Mouse (Mus musculus): ENCODE results near the gene Ago4. TPM values are rescaled to one million over a fixed set of nuclear protein-coding genes. Genes with fewer than 3 reads are reported as not detected.

Ago4 gene
- polyA plus RNA-seq (2012; ENCODE audit: insufficient read depth, low replicate concordance), result 0.02 TPM in 1 of 2 replicates, not detected in the other

DNA sequence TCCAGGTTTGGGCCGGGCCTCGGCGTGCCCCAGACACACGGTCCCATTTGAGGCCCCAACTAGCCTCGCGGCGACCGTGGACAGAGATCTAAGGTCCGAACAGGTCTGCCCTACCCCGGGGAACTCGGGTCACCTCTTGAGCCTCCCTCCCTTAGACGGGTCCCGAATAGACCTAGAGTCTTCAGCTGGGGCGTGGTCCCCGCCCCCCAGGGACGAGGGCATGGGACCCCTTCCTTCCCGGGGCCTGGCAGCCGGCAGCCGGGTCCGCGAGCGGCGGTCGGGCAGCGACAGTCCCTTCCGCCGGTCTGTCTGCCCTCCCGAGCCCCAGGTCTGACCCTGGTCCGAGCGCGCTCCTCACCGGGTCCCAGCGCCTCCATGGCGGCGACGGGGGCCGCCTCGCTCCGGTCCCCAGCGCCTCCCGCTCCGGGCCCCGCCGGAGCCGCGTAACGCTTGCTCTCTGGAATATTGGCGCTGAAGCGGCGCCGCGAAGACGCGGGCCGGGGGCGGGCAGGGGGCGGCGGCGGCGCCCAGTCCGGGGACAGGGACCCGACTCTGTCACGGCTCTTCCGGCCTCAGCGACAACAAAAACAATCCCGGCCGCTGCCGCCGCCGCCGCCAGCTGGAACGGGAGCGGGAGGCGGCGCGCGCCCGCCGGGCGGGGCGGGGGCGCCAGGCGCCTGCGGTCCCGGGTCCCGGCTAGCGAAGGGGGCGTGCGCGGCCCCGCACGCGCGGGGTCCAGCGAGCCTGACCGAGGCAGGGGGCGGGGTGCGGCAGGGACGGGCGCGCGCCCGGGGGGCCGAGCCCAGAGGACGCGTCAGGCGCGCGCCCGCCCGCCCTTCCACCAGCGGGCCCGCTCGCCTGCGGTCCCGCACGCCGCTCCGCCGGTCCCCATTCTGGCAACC lies at the start of gene Ago4:
Gene Ago4 (minus strand): TSS at position 646 of the 902 bp plus-strand sequence.
- Histone ChIP-seq H3K36me3 (replicated peaks; ENCODE audit: low read length) (no peaks in the 10 kb centered on the region), H3K9me3 (no peaks in the 10 kb centered on the region), H3K27me3 (replicated peaks) (peaks cover 40% of the 10 kb centered on the region), H3K4me1 (peaks cover 34% of the 10 kb centered on the region), H3K4me3 (replicated peaks) (peak within 1 kb of the TSS; percentile 92)
- TF ChIP-seq GATA1 (IDR thresholded peaks at IDR 0.05; ENCODE audit: borderline replicate concordance, low read length) (no peak), FLI1 (IDR thresholded peaks at IDR 0.05; ENCODE audit: low read length) (no peak)

DNA sequence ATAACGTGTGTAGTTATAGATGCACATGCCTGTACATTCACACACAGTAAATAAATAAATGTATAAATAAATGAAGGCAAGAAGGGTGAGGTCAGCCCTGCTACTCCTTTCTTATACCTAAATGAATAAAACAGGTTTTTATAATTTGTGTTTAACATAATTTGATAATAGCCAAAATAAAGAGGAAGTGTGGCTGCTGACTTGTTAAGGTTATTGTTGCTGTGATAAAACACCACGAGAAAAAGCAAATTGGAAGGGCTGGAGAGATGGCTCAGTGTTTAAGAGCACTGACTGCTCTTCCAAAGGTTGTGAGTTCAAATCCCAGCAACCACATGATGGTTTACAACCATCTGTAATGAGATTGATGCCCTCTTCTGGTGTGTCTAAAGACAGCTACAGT lies 45.8 kb upstream of the Ago4 start:
- Histone ChIP-seq H3K36me3 (replicated peaks; ENCODE audit: low read length) (peaks cover 94% of the 10 kb centered on the region), H3K4me3 (replicated peaks) (no peak overlapping the region), H3K4me1 (peaks cover 2% of the 10 kb centered on the region; the same call in 1 of the 2 replicates), H3K9me3 (peaks cover 7% of the 10 kb centered on the region), H3K27me3 (replicated peaks) (no peaks in the 10 kb centered on the region)
- TF ChIP-seq GATA1 (IDR thresholded peaks at IDR 0.05; ENCODE audit: borderline replicate concordance, low read length) (no peak), FLI1 (IDR thresholded peaks at IDR 0.05; ENCODE audit: low read length) (no peak)

DNA sequence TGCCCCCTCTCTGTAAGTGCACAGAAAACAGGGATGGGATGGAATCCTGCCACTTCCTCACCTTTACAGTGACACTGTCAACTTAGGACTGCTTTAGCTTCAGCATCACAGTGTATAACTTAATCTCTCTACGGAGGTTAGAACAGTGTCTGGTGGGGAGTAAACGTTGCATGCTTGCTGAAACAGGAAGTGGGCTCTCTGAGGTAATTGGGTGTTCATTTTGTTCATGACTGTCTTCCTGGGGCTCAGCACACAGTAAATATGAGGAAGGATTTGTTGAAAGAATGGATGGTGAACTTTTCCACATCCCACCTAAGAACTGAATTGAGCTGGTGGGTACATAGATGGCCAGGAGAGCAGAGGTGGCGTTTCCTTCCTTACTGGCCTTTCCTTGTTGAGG lies 44.6 kb upstream of the Ago4 start:
- peaks cover 95% of the 10 kb centered on the region for H3K36me3 ChIP-seq (replicated peaks; ENCODE audit: low read length)

DNA sequence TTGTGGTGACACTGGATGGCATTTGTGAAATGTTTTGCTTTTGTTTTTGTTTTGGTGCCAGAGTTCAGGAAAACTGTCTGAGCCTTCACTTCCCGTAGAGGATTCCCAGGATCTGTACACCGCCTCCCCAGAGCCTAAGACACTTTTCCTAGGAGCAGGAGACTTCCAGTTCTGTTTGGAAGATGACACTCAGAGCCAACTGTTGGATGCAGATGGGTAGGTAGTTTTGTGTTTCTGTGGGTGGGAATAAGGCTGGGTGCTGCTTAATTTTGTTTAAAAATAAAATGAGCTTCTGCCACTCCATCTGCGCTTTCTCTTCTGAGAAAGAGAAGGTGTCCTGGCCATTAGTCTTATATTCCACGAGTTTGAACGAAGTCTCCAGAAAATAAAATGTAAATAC lies 43.0 kb upstream of the Ago4 start:
- no peak for TF ChIP-seq FLI1 (IDR thresholded peaks at IDR 0.05; ENCODE audit: low read length)
- TF ChIP-seq GATA1 (IDR thresholded peaks at IDR 0.05; ENCODE audit: borderline replicate concordance, low read length), result no peak
- H3K4me1 ChIP-seq, result peaks cover 18% of the 10 kb centered on the region
- peaks cover 98% of the 10 kb centered on the region for H3K36me3 ChIP-seq (replicated peaks; ENCODE audit: low read length)
- H3K4me3 ChIP-seq (replicated peaks), result no peak overlapping the region
- H3K27me3 ChIP-seq (replicated peaks), result no peaks in the 10 kb centered on the region
- peaks cover 9% of the 10 kb centered on the region for H3K9me3 ChIP-seq

More for the DNA sequence above, 44.6 kb upstream of the Ago4 start:
- Histone ChIP-seq H3K9me3 (peaks cover 9% of the 10 kb centered on the region), H3K27me3 (replicated peaks) (no peaks in the 10 kb centered on the region), H3K4me1 (peaks cover 6% of the 10 kb centered on the region; the same call in 1 of the 2 replicates), H3K4me3 (replicated peaks) (no peak overlapping the region)
- TF ChIP-seq GATA1 (IDR thresholded peaks at IDR 0.05; ENCODE audit: borderline replicate concordance, low read length), result no peak
- no peak for TF ChIP-seq FLI1 (IDR thresholded peaks at IDR 0.05; ENCODE audit: low read length)

DNA sequence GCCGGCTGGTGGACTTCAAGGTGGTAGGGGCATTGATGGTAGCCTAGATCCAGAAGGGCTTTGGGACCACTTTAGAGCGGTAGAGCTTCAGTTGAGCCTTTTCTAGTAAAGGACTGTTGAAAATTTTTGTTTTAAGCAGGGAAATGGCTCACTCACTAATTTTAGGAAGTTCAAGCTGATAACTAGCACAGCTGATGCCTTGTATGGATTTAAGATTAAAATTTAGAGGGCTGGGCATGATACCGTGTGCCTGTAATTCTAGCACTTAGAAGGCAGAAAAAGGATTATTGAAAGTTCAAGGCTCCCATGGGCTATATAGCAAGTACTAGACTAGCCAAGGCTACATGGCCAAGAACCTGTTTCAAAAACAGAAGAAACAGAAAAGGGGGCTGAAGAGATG lies 36.5 kb upstream of the Ago4 start:
- H3K36me3 ChIP-seq (replicated peaks; ENCODE audit: low read length), result peaks cover 95% of the 10 kb centered on the region
- no peak for TF ChIP-seq GATA1 (IDR thresholded peaks at IDR 0.05; ENCODE audit: borderline replicate concordance, low read length)
- no peak for TF ChIP-seq FLI1 (IDR thresholded peaks at IDR 0.05; ENCODE audit: low read length)

DNA sequence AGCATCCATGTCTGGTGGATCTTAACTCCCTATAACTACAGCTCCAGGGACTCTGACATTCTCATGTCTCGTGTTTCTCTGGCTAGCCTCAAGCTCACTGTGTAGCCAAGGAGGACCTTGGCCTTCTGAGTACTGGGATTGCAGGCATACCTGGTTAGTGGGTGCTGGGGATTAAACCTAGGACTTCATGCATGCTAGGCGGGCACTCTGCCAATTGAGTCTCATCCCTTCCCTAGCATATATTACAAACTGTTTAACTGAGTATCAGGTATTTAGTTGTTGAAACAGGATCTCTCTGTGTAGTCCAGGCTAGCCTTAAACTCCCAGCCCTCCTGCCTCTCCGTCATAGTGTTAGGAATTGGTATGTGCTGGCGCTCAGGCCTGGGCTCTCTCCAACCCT lies 34.0 kb upstream of the Ago4 start:
- Histone ChIP-seq H3K4me1 (peaks cover 5% of the 10 kb centered on the region), H3K27me3 (replicated peaks) (no peaks in the 10 kb centered on the region), H3K36me3 (replicated peaks; ENCODE audit: low read length) (peaks cover 91% of the 10 kb centered on the region), H3K9me3 (no peaks in the 10 kb centered on the region), H3K4me3 (replicated peaks) (no peak overlapping the region)
- TF ChIP-seq GATA1 (IDR thresholded peaks at IDR 0.05; ENCODE audit: borderline replicate concordance, low read length) (no peak), FLI1 (IDR thresholded peaks at IDR 0.05; ENCODE audit: low read length) (no peak)

More for the DNA sequence above, 36.5 kb upstream of the Ago4 start:
- Histone ChIP-seq H3K4me3 (replicated peaks) (no peak overlapping the region), H3K27me3 (replicated peaks) (no peaks in the 10 kb centered on the region), H3K4me1 (peaks cover 18% of the 10 kb centered on the region), H3K9me3 (peaks cover 9% of the 10 kb centered on the region)

DNA sequence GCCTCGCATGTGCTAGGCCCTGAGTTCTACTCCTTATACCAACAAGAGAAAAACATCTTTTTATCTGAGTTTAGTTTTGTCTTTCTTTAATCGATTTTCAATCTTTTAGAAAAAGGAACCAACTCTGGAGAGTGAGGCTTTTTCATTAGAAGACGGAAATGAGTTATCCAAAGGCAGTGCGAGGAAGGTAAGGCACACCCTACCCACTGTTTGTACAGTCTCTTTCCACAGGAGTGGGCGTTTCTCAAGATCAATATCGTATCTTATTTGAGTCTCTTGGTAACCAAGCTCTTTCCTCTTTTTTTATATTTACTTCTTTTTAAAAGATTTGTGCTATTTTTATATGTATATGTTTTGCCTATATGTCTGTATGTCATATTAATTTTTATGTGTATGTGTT lies 30.5 kb upstream of the Ago4 start:
- Histone ChIP-seq H3K9me3 (no peaks in the 10 kb centered on the region), H3K4me3 (replicated peaks) (no peak overlapping the region), H3K27me3 (replicated peaks) (no peaks in the 10 kb centered on the region), H3K36me3 (replicated peaks; ENCODE audit: low read length) (peaks cover 78% of the 10 kb centered on the region), H3K4me1 (peaks cover 3% of the 10 kb centered on the region; the same call in 1 of the 2 replicates)
- no peak for TF ChIP-seq GATA1 (IDR thresholded peaks at IDR 0.05; ENCODE audit: borderline replicate concordance, low read length)
- no peak for TF ChIP-seq FLI1 (IDR thresholded peaks at IDR 0.05; ENCODE audit: low read length)

DNA sequence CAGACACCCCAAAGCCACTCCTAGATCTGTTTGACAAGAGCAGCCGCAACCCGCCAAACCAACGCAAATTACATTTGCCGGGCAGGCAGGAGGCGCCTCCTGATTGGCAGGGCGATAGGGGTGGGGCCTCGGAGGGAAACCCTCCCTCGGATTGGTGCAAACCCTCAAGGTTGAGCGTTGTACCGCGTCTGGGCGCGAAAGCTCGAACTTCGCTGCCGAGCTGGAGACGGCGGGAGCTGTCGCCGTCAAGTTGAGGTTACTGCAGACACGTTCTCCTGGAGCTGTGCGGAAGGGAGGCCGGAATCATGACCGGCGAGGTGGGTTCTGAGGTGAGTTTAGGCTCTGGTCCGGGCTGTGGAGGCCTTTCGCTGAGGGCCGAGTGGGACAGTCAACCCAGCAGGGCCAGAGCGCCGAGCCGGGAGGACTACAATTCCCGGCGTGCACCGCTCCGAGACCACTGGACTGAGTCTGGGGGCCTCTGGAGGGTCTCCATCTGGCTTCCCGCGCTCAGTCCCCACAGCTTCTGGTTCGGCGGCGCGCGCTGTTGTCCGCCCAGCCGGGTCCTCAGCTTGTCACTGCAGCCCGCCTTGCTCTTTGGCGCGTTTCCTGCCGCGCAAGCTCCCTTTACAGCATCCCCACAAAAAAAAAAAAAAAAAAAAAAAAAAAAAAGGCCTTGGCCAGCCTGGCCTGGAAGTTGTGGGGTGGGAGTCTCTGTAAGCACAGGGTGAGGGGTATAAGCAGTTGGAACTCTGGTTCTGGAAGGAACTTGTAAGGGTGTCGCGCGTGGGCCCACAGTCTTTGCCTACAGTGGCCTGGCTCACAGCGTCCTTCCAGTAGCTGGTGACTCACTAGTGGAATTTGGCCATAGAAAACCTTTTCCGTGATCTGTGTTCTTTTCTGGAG lies 23.8 kb upstream of the Ago4 start, which contains the start of gene Clspn:
Gene Clspn (plus strand): TSS at position 127 of the 903 bp plus-strand sequence.
- Histone ChIP-seq H3K36me3 (replicated peaks; ENCODE audit: low read length) (peaks cover 15% of the 10 kb centered on the region), H3K9me3 (no peaks in the 10 kb centered on the region), H3K27me3 (replicated peaks) (peaks cover under 1% of the 10 kb centered on the region), H3K4me3 (replicated peaks) (peak within 1 kb of the TSS; percentile 96), H3K4me1 (peaks cover 43% of the 10 kb centered on the region)
- peak; percentile 60; the same call in 1 of the 2 replicates for TF ChIP-seq FLI1 (IDR thresholded peaks at IDR 0.05; ENCODE audit: low read length)
- no peak for TF ChIP-seq GATA1 (IDR thresholded peaks at IDR 0.05; ENCODE audit: borderline replicate concordance, low read length)

DNA sequence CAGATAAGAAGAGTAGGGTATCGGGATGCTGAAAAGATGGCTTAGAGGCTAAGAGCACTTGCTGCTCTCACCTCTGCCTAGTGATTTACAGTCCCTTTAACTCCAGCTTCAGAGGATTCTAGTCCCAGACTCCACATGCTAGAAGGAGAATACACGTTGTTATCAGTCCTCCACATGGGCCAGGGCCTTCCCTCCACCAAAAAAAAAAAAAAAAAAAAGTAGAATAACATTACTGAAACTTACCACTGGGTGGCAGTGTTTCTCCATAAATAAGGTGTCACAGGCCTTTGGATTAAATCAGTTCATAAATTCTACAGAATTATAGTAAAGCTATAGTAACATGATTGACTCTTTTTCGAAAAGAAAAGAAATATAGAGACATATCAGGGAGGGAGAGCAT lies 21.2 kb upstream of the Ago4 start:
- Histone ChIP-seq H3K4me3 (replicated peaks) (no peak overlapping the region), H3K9me3 (peaks cover 2% of the 10 kb centered on the region), H3K36me3 (replicated peaks; ENCODE audit: low read length) (no peaks in the 10 kb centered on the region), H3K4me1 (peaks cover 50% of the 10 kb centered on the region), H3K27me3 (replicated peaks) (peaks cover 5% of the 10 kb centered on the region)
- TF ChIP-seq GATA1 (IDR thresholded peaks at IDR 0.05; ENCODE audit: borderline replicate concordance, low read length) (no peak), FLI1 (IDR thresholded peaks at IDR 0.05; ENCODE audit: low read length) (no peak)
